Mouse (Mus musculus) testis, adult 2 months (tissue): ENCODE measurements around the gene Ganab. TPM values are rescaled to one million over a fixed set of nuclear protein-coding genes. Genes with fewer than 3 reads are reported as not detected.
"Not testable (repeated sequence)": the region's sequence is repeated elsewhere in the genome, so short reads cannot be mapped to it uniquely, and the experiment has no call there.

Experiments used
- H3K27ac ChIP-seq: fragments of 200-500 bp; 2 replicates; pipeline ENCODE4 v1.5.1; 2012; ENCODE audit warnings: low read depth, low read length; ENCODE audit not compliant: control insufficient read depth, insufficient read depth
- H3K27me3 ChIP-seq: fragments of 200-500 bp; 2 replicates; pipeline ENCODE4 v1.6.1; 2012; ENCODE audit warnings: mild to moderate bottlenecking, low read length, moderate library complexity; ENCODE audit not compliant: control insufficient read depth, insufficient read depth
- H3K36me3 ChIP-seq: fragments of 200-500 bp; 2 replicates; pipeline ENCODE4 v1.6.1; 2012; ENCODE audit warnings: mild to moderate bottlenecking, low read length; ENCODE audit not compliant: control insufficient read depth, insufficient read depth
- H3K4me1 ChIP-seq: fragments of 200-500 bp; 2 replicates; pipeline ENCODE4 v1.6.1; 2012; ENCODE audit warnings: low read length; ENCODE audit not compliant: control insufficient read depth, insufficient read depth
- H3K4me3 ChIP-seq: fragments of 200-500 bp; 2 replicates; pipeline ENCODE4 v1.5.1; 2012; ENCODE audit warnings: low read depth, mild to moderate bottlenecking, low read length, moderate library complexity, mixed read lengths; ENCODE audit not compliant: control insufficient read depth
- CTCF ChIP-seq: fragments of 200-500 bp; IDR thresholded peaks from 2 replicates; pipeline ENCODE4 v1.5.1; 2012; ENCODE audit warnings: low read depth, mild to moderate bottlenecking, inconsistent platforms, low read length, moderate library complexity; ENCODE audit not compliant: control insufficient read depth, insufficient read depth, insufficient replicate concordance
- POLR2A ChIP-seq: fragments of 200-500 bp; IDR thresholded peaks from 2 replicates; pipeline ENCODE4 v1.6.1; 2012; ENCODE audit warnings: low read depth, mild to moderate bottlenecking, inconsistent platforms, low read length, moderate library complexity; ENCODE audit not compliant: control insufficient read depth
- polyA plus RNA-seq: library from polyadenylated mRNA; depleted of rRNA; stranded (reverse); fragments of >200 nt; gene quantifications from 2 replicates; pipeline ENCODE4 v1.2.3, GENCODE M21; 2012

Ganab gene
- polyA plus RNA-seq, 1 experiment: 57.0 TPM

- Histone ChIP-seq H3K36me3 (no peaks in the 10 kb centered on the region), H3K27me3 (no peaks in the 10 kb centered on the region), H3K4me1 (no peaks in the 10 kb centered on the region), H3K27ac (no peak overlapping the region), H3K4me3 (no peak overlapping the region)
- TF ChIP-seq CTCF (no peak), POLR2A (no peak)
Observed at GRCm38 (mm10) chr19:8864265-8864664, 33.6 kb upstream of the Ganab start.

GRCm38 (mm10) chr19:8870381-8870780, 27.5 kb upstream of the Ganab start:
- H3K27me3 ChIP-seq, H3K4me3 ChIP-seq, H3K4me1 ChIP-seq, H3K36me3 ChIP-seq, H3K27ac ChIP-seq: not testable (repeated sequence)

- Histone ChIP-seq H3K27ac (peak overlapping the region; percentile 93), H3K4me3 (peak overlapping the region; percentile 87), H3K4me1 (peaks cover 6% of the 10 kb centered on the region), H3K36me3 (peaks cover 6% of the 10 kb centered on the region), H3K27me3 (no peaks in the 10 kb centered on the region)
- no peak for TF ChIP-seq POLR2A
- no peak for TF ChIP-seq CTCF
Observed at GRCm38 (mm10) chr19:8870838-8871237, 27.0 kb upstream of the Ganab start.

- Histone ChIP-seq H3K27ac (peak within 1 kb of the TSS; percentile 93), H3K27me3 (no peaks in the 10 kb centered on the region), H3K4me3 (peak within 1 kb of the TSS; percentile 87), H3K4me1 (peaks cover 6% of the 10 kb centered on the region), H3K36me3 (peaks cover 6% of the 10 kb centered on the region)
- TF ChIP-seq POLR2A (peak; percentile 90), CTCF (no peak)
Observed at GRCm38 (mm10) chr19:8871267-8872186, 26.3 kb upstream of the Ganab start, which contains the start of gene Ubxn1. Gene Ubxn1 (plus strand): TSS chr19:8871496.

GRCm38 (mm10) chr19:8872266-8872840, 25.5 kb upstream of the Ganab start:
- peak overlapping the region; percentile 41; the same call in 1 of the 2 replicates for H3K27ac ChIP-seq
- peaks cover 6% of the 10 kb centered on the region for H3K4me1 ChIP-seq
- H3K27me3 ChIP-seq: no peaks in the 10 kb centered on the region
- peak overlapping the region; percentile 87 for H3K4me3 ChIP-seq
- peaks cover 6% of the 10 kb centered on the region for H3K36me3 ChIP-seq
- TF ChIP-seq CTCF: no peak
- TF ChIP-seq POLR2A: no peak

- peaks cover 6% of the 10 kb centered on the region for H3K4me1 ChIP-seq
- no peak overlapping the region for H3K27ac ChIP-seq
- peaks cover 6% of the 10 kb centered on the region for H3K36me3 ChIP-seq
- no peak for TF ChIP-seq POLR2A
- no peak for TF ChIP-seq CTCF
- no peaks in the 10 kb centered on the region for H3K27me3 ChIP-seq
- H3K4me3 ChIP-seq: no peak overlapping the region
Observed at GRCm38 (mm10) chr19:8875031-8875430, 22.8 kb upstream of the Ganab start.

- Histone ChIP-seq H3K36me3 (no peaks in the 10 kb centered on the region; the same call in 1 of the 2 replicates), H3K4me3 (peak within 1 kb of the TSS; percentile 92), H3K4me1 (peaks cover 3% of the 10 kb centered on the region), H3K27ac (peak within 1 kb of the TSS; percentile 87), H3K27me3 (no peaks in the 10 kb centered on the region)
- TF ChIP-seq CTCF (no peak), POLR2A (peak; percentile 69)
Observed at GRCm38 (mm10) chr19:8880311-8881033, 17.4 kb upstream of the Ganab start, which contains the start of gene Uqcc3. Gene Uqcc3 (minus strand): TSS chr19:8880923.
